Mouse (Mus musculus): ENCODE measurements around the gene Ceacam12.
"Not testable (repeated sequence)": the region's sequence is repeated elsewhere in the genome, so short reads cannot be mapped to it uniquely, and the experiment has no call there.

- not testable (repeated sequence) for TF ChIP-seq EP300, CTCF (IDR thresholded peaks at IDR 0.05; ENCODE audit: low read depth)
Observed at GRCm38 (mm10) chr7:18073821-18074220, 8.1 kb downstream of the Ceacam12 start.

Data from liver, postnatal 0 days (tissue).